Mouse (Mus musculus) brain, embryonic 14.5 days (tissue): ENCODE measurements around the gene Sec61b.

Experiments used
- CTCF ChIP-seq: fragments of 200-500 bp; IDR thresholded peaks from 2 replicates; pipeline ENCODE4 v1.5.1; 2012; ENCODE audit warnings: inconsistent platforms, mild to moderate bottlenecking, moderate library complexity, borderline replicate concordance; ENCODE audit not compliant: insufficient read depth, insufficient read length; ENCODE audit errors: extremely low read depth
- POLR2A ChIP-seq: fragments of 200-500 bp; IDR thresholded peaks from 2 replicates; pipeline ENCODE4 v1.6.1; 2012; ENCODE audit warnings: mild to moderate bottlenecking, inconsistent platforms, borderline replicate concordance; ENCODE audit not compliant: poor library complexity, insufficient read depth, insufficient read length, severe bottlenecking; ENCODE audit errors: extremely low read depth

DNA sequence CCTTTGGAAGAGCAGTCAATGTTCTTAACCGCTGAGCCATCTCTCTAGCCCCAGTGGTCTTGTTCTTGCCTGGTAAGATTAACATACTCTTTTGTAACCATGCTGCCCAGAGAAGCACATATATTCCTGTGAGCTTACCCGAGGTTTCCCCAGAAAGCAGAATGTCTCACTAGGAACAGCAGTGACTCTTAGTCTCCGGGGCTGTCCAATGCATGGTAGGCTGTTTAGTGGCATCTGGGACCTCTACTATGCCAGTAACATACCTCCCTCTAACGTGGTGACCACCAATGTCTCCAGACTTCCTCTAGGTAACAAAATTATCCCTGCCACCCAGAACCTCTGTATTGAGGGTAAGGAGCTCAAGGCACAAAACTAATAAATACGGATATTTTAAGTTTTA is 43.4 kb upstream of the Sec61b start:
- TF ChIP-seq POLR2A, result no peak
- no peak for TF ChIP-seq CTCF
